Mouse (Mus musculus) forebrain, embryonic 11.5 days (tissue): Measurements from ENCODE around the gene Krt13. TPM values are rescaled to one million over a fixed set of nuclear protein-coding genes. Genes with fewer than 3 reads are reported as not detected.

Source experiments
- ATAC-seq: fragments of 200-750 bp; cut with Nextera tagmentation; replicated peaks from 2 replicates; pipeline ENCODE4 v1.8.0; 2017; ENCODE audit warnings: moderate TSS enrichment; ENCODE audit not compliant: low FRiP score
- DNase-seq: peaks from one replicate; pipeline ENCODE4 v3.0.0-alpha.2; 2017; ENCODE audit warnings: low spot score
- H3K27ac ChIP-seq: fragments of 300-500 bp; sonication (generic); 2 replicates; pipeline ENCODE4 v1.5.1; 2014; ENCODE audit warnings: low read depth, low read length
- H3K27me3 ChIP-seq: fragments of 300-500 bp; sonication (generic); 2 replicates; pipeline ENCODE4 v1.6.1; 2014; ENCODE audit warnings: mild to moderate bottlenecking, low read length, mixed read lengths; ENCODE audit not compliant: control insufficient read depth, insufficient read depth
- H3K36me3 ChIP-seq: fragments of 300-500 bp; sonication (generic); 2 replicates; pipeline ENCODE4 v1.6.1; 2014; ENCODE audit warnings: mild to moderate bottlenecking, low read length, moderate library complexity, mixed read lengths; ENCODE audit not compliant: control insufficient read depth, insufficient read depth
- H3K4me1 ChIP-seq: fragments of 300-500 bp; sonication (generic); replicated peaks from 2 replicates; pipeline ENCODE4 v1.6.1; 2014; ENCODE audit warnings: low read length, mixed read lengths; ENCODE audit not compliant: control insufficient read depth, insufficient read depth
- H3K4me2 ChIP-seq: fragments of 300-500 bp; sonication (generic); 2 replicates; pipeline ENCODE4 v1.6.1; 2014; ENCODE audit warnings: low read depth, mild to moderate bottlenecking, low read length, moderate library complexity, mixed read lengths; ENCODE audit not compliant: severe bottlenecking
- H3K4me3 ChIP-seq: fragments of 300-500 bp; sonication (generic); 2 replicates; pipeline ENCODE4 v1.5.1; 2014; ENCODE audit warnings: low read depth, low read length
- H3K9ac ChIP-seq: fragments of 300-500 bp; sonication (generic); 2 replicates; pipeline ENCODE4 v1.6.1; 2014; ENCODE audit warnings: low read length
- H3K9me3 ChIP-seq: fragments of 300-500 bp; sonication (generic); 2 replicates; pipeline ENCODE4 v1.6.1; 2016; ENCODE audit warnings: low read length, mixed read lengths; ENCODE audit not compliant: control insufficient read depth
- WGBS: fragments of 180-500 bp; shearing (Covaris S2); extraction: QIAGEN DNeasy Blood & Tissue Kit; methylation state at CpG from one replicate; pipeline ENCODE4 v1.1.7; 2014; 5-methylcytosine and 5-hydroxymethylcytosine counted together
- polyA plus RNA-seq: library from polyadenylated mRNA; unstranded; fragments of >200 nt; fragmentation: Nextera tagmentation; extraction: Ambion mirVana; gene quantifications from 2 replicates; pipeline ENCODE4 v1.2.1, GENCODE M21; 2014

Gene Krt13
- polyA plus RNA-seq, 1 experiment from 2014 or later, result not detected

GRCm38 (mm10) chr11:100097819-100098218 lies 23.5 kb downstream of the Krt13 start:
- H3K27me3 ChIP-seq, result no peaks in the 10 kb centered on the region
- 83% methylated on average over 9 of the region's 9 CpGs for WGBS
- no peak overlapping the region for H3K27ac ChIP-seq
- no peak for DNase-seq
- H3K4me1 ChIP-seq, result no peaks in the 10 kb centered on the region; the same call in 1 of the 2 replicates
- no peaks in the 10 kb centered on the region for H3K36me3 ChIP-seq
- no peak overlapping the region for H3K4me2 ChIP-seq
- no peaks in the 10 kb centered on the region for H3K9me3 ChIP-seq
- no peak for ATAC-seq
- H3K9ac ChIP-seq, result no peak overlapping the region
- no peak overlapping the region for H3K4me3 ChIP-seq

- Histone ChIP-seq H3K27me3 (no peaks in the 10 kb centered on the region), H3K4me3 (no peak within 1 kb of the TSS), H3K36me3 (no peaks in the 10 kb centered on the region), H3K4me1 (no peaks in the 10 kb centered on the region), H3K27ac (no peak within 1 kb of the TSS), H3K9ac (no peak within 1 kb of the TSS), H3K4me2 (no peak within 1 kb of the TSS), H3K9me3 (no peaks in the 10 kb centered on the region)
- 67% methylated on average over 9 of the region's 9 CpGs for WGBS
- DNase-seq (no peak), ATAC-seq (no peak)
Measured at GRCm38 (mm10) chr11:100096141-100096540, 25.2 kb downstream of the Krt13 start, which contains the start of gene Krt35. TSS of gene Krt35 (minus strand) at chr11:100096241.

- Histone ChIP-seq H3K4me1 (no peaks in the 10 kb centered on the region), H3K9ac (no peak overlapping the region), H3K36me3 (no peaks in the 10 kb centered on the region), H3K4me2 (no peak overlapping the region), H3K9me3 (no peaks in the 10 kb centered on the region), H3K4me3 (no peak overlapping the region), H3K27ac (no peak overlapping the region), H3K27me3 (no peaks in the 10 kb centered on the region)
- WGBS, result 75% methylated on average over 7 of the region's 7 CpGs
- ATAC-seq, result no peak
- no peak for DNase-seq
Measured at GRCm38 (mm10) chr11:100088378-100089025, 32.9 kb downstream of the Krt13 start.

GRCm38 (mm10) chr11:100087861-100088260 lies 33.5 kb downstream of the Krt13 start, which contains the start of gene Krt32:
TSS of gene Krt32 (minus strand) at chr11:100088226.
- WGBS, result 90% methylated on average over 10 of the region's 10 CpGs
- Histone ChIP-seq H3K36me3 (no peaks in the 10 kb centered on the region), H3K9ac (no peak within 1 kb of the TSS), H3K4me3 (no peak within 1 kb of the TSS), H3K27me3 (no peaks in the 10 kb centered on the region), H3K4me1 (no peaks in the 10 kb centered on the region), H3K9me3 (no peaks in the 10 kb centered on the region), H3K4me2 (no peak within 1 kb of the TSS), H3K27ac (no peak within 1 kb of the TSS)
- ATAC-seq (no peak), DNase-seq (no peak)

- DNase-seq (no peak), ATAC-seq (no peak)
- Histone ChIP-seq H3K36me3 (no peaks in the 10 kb centered on the region), H3K27ac (no peak overlapping the region), H3K4me2 (no peak overlapping the region), H3K9ac (no peak overlapping the region), H3K9me3 (no peaks in the 10 kb centered on the region), H3K27me3 (no peaks in the 10 kb centered on the region), H3K4me1 (no peaks in the 10 kb centered on the region), H3K4me3 (no peak overlapping the region)
- 59% methylated on average over 1 of the region's 1 CpGs for WGBS
Measured at GRCm38 (mm10) chr11:100073873-100074272, 47.5 kb downstream of the Krt13 start.

Other genes starting within 250 kb of the Krt13 start
- gene Krtap9-1, start 248.2 kb downstream of the Krt13 start, polyA plus RNA-seq, result not detected in 2 replicates
- not detected in 2 replicates for gene Gm11567, start 242.4 kb downstream of the Krt13 start, polyA plus RNA-seq
- gene Krtap31-1, start 213.6 kb downstream of the Krt13 start, polyA plus RNA-seq, result not detected in 2 replicates
- gene Gm11565, start 206.8 kb downstream of the Krt13 start, polyA plus RNA-seq, result not detected in 2 replicates
- gene Krtap31-2, start 185.3 kb downstream of the Krt13 start, polyA plus RNA-seq, result not detected in 2 replicates
- not detected in 2 replicates for gene Krtap9-5, start 173.1 kb downstream of the Krt13 start, polyA plus RNA-seq
- gene Krtap29-1, start 142.5 kb downstream of the Krt13 start, polyA plus RNA-seq, result not detected in 2 replicates
- gene Krtap16-1, start 135.0 kb downstream of the Krt13 start, polyA plus RNA-seq, result not detected in 2 replicates
- not detected in 2 replicates for gene Krtap17-1, start 127.6 kb downstream of the Krt13 start, polyA plus RNA-seq
- gene Krt33a, start 105.4 kb downstream of the Krt13 start, polyA plus RNA-seq, result not detected in 2 replicates
- not detected in 2 replicates for gene Krt33b, start 91.7 kb downstream of the Krt13 start, polyA plus RNA-seq
- gene Krt34, start 80.0 kb downstream of the Krt13 start, polyA plus RNA-seq, result not detected in 2 replicates
- gene Krt31, start 71.0 kb downstream of the Krt13 start, polyA plus RNA-seq, result not detected in 2 replicates
- not detected in 2 replicates for gene Krt32, start 33.3 kb downstream of the Krt13 start, polyA plus RNA-seq
- not detected in 2 replicates for gene Krt35, start 25.3 kb downstream of the Krt13 start, polyA plus RNA-seq
- not detected in 2 replicates for gene Krt36, start 15.9 kb downstream of the Krt13 start, polyA plus RNA-seq
- 0.90 and 1.2 TPM in 2 replicates for gene Krt15, start 14.4 kb upstream of the Krt13 start, polyA plus RNA-seq
- 3.0 and 4.0 TPM in 2 replicates for gene Krt19, start 27.1 kb upstream of the Krt13 start, polyA plus RNA-seq
- gene Krt9, start 71.7 kb upstream of the Krt13 start, polyA plus RNA-seq, result not detected in 2 replicates
- gene Krt14, start 86.0 kb upstream of the Krt13 start, polyA plus RNA-seq, result 1.6 and 1.7 TPM in 2 replicates
- gene Krt16, start 127.3 kb upstream of the Krt13 start, polyA plus RNA-seq, result not detected in 2 replicates
- not detected in 2 replicates for gene Krt17, start 139.5 kb upstream of the Krt13 start, polyA plus RNA-seq
- not detected in 2 replicates for gene Krt42, start 148.3 kb upstream of the Krt13 start, polyA plus RNA-seq
- 1,675 and 1,791 TPM in 2 replicates for gene Eif1, start 198.3 kb upstream of the Krt13 start, polyA plus RNA-seq
- 0.69 and 0.79 TPM in 2 replicates for gene Gast, start 212.8 kb upstream of the Krt13 start, polyA plus RNA-seq
- 39.0 and 46.1 TPM in 2 replicates for gene Hap1, start 234.6 kb upstream of the Krt13 start, polyA plus RNA-seq